Mouse (Mus musculus) small intestine, adult 2 months (tissue): ENCODE results near the gene Atg5. TPM values are rescaled to one million over a fixed set of nuclear protein-coding genes. Genes with fewer than 3 reads are reported as not detected.
A peak's percentile ranks its signal among the peaks of the same experiment; 100 is the strongest.
"Not testable (repeated sequence)": the region's sequence is repeated elsewhere in the genome, so short reads cannot be mapped to it uniquely, and the experiment has no call there.

ENCODE experiments used
- H3K27ac ChIP-seq: fragments of 200-500 bp; 2 replicates; pipeline ENCODE4 v1.5.1; 2012; ENCODE audit warnings: low read depth, low read length, control low read depth, inconsistent platforms; ENCODE audit not compliant: insufficient read depth
- H3K27me3 ChIP-seq: fragments of 200-500 bp; 2 replicates; pipeline ENCODE4 v1.6.1; 2012; ENCODE audit warnings: mild to moderate bottlenecking, moderate library complexity, low read length, inconsistent platforms; ENCODE audit not compliant: control insufficient read depth, insufficient read depth
- H3K36me3 ChIP-seq: fragments of 200-500 bp; 2 replicates; pipeline ENCODE4 v1.6.1; 2012; ENCODE audit warnings: mild to moderate bottlenecking, low read length, control low read depth, inconsistent platforms; ENCODE audit not compliant: control insufficient read depth, insufficient read depth
- H3K4me1 ChIP-seq: fragments of 200-500 bp; 2 replicates; pipeline ENCODE4 v1.6.1; 2012; ENCODE audit warnings: low read length, inconsistent platforms, mixed read lengths; ENCODE audit not compliant: control insufficient read depth, insufficient read depth, insufficient read length
- H3K4me3 ChIP-seq: fragments of 200-500 bp; 2 replicates; pipeline ENCODE4 v1.5.1; 2012; ENCODE audit warnings: low read depth, mild to moderate bottlenecking, control low read depth, inconsistent platforms, low read length, moderate library complexity
- CTCF ChIP-seq: fragments of 200-500 bp; IDR thresholded peaks from 2 replicates; pipeline ENCODE4 v1.5.1; 2012; ENCODE audit warnings: low read depth, mild to moderate bottlenecking, control low read depth, inconsistent platforms, low read length, moderate library complexity, mixed read lengths; ENCODE audit not compliant: insufficient replicate concordance, insufficient read length; ENCODE audit errors: extremely low read depth
- POLR2A ChIP-seq: fragments of 200-500 bp; IDR thresholded peaks from 2 replicates; pipeline ENCODE4 v1.6.1; 2012; ENCODE audit warnings: low read depth, mild to moderate bottlenecking, control low read depth, inconsistent platforms, low read length, moderate library complexity
- WGBS: fragments of 180-500 bp; shearing (Covaris S2); methylation state at CpG from one replicate; pipeline ENCODE4 v1.1.7; 2018; 5-methylcytosine and 5-hydroxymethylcytosine counted together
- polyA plus RNA-seq: library from polyadenylated mRNA; depleted of rRNA; stranded (reverse); fragments of >200 nt; gene quantifications from 2 replicates; pipeline ENCODE4 v1.2.3, GENCODE M21; 2012; rRNA removed

Atg5 gene
- 3.9 and 6.4 TPM in 2 replicates for polyA plus RNA-seq

DNA sequence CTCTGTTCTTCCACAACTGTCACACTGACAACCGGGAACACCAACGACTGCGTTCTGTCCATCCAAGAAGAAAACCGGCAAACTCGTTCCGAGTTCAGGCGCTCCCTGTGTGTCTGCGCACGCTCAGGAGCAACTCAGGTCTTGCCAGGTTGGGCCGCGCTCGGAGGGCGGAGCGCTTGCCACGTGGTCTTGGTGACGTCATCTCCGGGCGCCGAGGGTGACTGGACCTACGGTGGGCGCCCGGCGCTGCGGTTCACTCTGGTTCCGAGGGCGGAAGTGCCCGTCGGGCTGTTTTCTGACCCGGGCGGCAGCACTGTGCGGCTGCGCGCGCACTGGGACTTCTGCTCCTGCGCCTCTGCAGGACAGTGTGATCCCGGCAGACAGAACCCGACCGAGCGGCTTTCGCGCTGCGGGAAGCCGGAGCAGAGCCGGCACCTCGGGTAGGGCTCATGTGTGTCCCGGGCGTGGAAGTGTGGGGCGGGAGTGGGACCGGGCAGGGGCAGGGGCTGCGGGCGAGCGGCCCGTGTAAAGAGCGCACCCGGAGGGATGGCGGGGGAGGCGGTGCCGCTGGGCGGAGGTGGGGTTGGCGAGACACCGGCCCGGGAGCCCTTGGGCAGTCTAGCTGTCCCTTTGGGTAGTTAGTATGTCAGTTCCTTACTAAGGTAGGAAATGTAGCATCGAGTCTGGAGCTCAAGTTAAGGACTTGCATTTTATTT lies at the start of gene Atg5:
TSS of gene Atg5 (plus strand) at position 214 of the 716 bp plus-strand sequence.
- Histone ChIP-seq H3K36me3 (no peaks in the 10 kb centered on the region), H3K27me3 (no peaks in the 10 kb centered on the region), H3K4me3 (peak within 1 kb of the TSS; percentile 94), H3K27ac (peak within 1 kb of the TSS; percentile 75), H3K4me1 (peaks cover 8% of the 10 kb centered on the region)
- under 1% methylated on average over 63 of the region's 63 CpGs for WGBS
- TF ChIP-seq CTCF = peak; percentile 3; the same call in 1 of the 2 replicates
- TF ChIP-seq POLR2A = peak; percentile 75

DNA sequence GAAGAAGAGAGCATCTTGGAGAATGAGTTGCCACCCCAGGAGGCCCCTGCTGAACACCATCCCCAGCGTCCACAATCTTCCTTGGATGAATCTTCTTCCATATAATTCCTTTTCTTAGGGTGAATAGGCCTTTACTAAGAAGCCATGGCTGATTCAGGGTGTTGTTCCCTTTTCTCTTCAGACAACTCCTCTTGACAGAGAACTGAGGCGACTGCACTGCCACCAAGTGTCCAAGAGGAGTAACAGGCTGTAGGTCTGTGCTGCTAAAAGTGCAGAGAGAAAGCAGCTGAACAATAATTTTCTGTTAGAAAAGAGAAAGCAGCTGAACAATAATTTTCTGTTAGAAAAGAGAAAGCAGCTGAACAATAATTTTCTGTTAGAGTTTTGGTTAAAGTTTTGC lies 49.1 kb upstream of the Atg5 start:
- 9% methylated on average over 2 of the region's 2 CpGs for WGBS
- H3K36me3 ChIP-seq, H3K4me1 ChIP-seq, H3K27ac ChIP-seq, H3K27me3 ChIP-seq, H3K4me3 ChIP-seq: not testable (repeated sequence)

DNA sequence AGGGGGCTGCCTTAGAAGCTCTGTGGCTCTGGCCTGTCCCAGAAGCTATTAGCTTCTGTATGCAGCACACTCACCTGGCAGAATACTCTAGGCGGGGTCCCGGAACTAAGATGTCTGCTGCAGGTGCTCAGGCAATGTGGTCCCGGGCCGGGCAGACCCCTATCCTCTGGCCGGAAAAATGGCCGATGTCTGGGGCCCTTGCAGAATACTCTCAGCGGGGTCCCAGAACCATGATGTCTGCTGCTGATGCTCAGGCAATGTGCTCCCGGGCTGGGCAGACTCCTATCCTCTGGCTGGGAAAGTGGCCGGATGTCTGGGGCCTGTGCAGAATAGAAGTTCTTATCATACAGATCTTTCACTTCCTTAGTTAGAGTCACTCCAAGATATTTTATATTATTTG lies 43.8 kb upstream of the Atg5 start:
- H3K4me1 ChIP-seq = no peaks in the 10 kb centered on the region
- no peak overlapping the region for H3K4me3 ChIP-seq
- H3K36me3 ChIP-seq = no peaks in the 10 kb centered on the region
- 89% methylated on average over 9 of the region's 9 CpGs for WGBS
- TF ChIP-seq POLR2A (no peak), CTCF (no peak)
- no peak overlapping the region for H3K27ac ChIP-seq
- no peaks in the 10 kb centered on the region for H3K27me3 ChIP-seq

DNA sequence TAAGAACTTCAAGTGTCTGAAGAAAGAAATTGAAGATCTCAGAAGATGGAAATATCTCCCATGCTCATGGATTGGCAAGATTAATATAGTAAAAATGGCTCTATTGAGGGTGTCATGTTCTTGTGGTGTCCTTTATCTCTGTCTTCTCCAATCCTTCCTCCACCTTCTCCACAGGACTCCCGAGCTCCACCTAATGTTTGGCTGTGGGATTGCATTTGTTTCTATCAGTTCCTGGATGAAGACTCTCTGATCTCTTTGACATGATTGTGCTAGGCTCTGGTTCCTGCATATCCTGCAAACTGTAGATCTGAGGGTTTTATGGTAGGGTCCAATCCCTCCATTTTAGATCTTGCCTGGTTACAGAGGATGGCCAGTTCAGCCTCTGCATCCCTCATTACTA lies 34.8 kb upstream of the Atg5 start:
- not testable (repeated sequence) for H3K27ac ChIP-seq, H3K4me1 ChIP-seq, H3K36me3 ChIP-seq, H3K27me3 ChIP-seq, H3K4me3 ChIP-seq
- 0% methylated on average over 1 of the region's 1 CpGs for WGBS

DNA sequence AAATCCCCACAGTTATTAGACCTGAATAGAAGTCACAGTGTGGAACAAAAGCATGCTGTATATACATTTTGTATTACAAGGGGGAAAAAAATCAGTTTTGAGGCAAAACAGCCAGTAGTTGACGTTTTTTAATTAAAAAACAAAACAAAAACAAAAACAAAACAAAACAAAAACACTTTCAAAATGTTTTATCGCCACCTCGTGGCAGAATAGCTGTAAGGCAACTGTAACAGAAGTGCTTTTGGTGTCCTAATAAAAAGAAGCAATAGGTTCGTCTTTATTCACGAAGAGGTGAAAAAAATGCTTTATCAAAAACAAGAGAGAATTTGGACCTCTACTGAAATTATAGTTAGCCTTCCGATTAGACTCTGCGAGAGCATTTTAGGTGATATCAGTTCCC lies 32.9 kb upstream of the Atg5 start:
- H3K36me3 ChIP-seq, H3K27ac ChIP-seq, H3K27me3 ChIP-seq, H3K4me3 ChIP-seq, H3K4me1 ChIP-seq: not testable (repeated sequence)
- WGBS = 29% methylated on average over 7 of the region's 7 CpGs

DNA sequence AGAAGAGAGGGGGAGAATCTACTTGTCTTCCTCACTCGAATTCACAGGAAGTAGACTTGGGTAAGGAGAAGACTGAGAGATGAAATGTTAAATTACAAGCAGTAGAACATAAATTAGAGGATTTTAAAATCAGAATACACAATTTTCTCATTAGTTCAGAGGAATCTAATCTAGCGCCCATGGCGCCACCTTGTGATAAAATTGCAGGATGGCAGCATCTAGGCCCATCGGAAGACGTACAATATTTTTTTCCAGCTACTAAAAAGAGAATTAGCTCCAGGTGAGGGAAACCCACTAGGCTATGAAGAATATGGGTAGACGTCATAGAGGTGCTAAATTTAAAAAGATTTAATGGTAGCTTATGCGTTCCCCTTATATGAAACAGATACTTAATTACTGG lies 11.5 kb upstream of the Atg5 start:
- no peaks in the 10 kb centered on the region for H3K27me3 ChIP-seq
- WGBS = 65% methylated on average over 7 of the region's 7 CpGs
- no peak overlapping the region for H3K4me3 ChIP-seq
- TF ChIP-seq POLR2A (no peak), CTCF (no peak)
- no peaks in the 10 kb centered on the region for H3K36me3 ChIP-seq
- H3K4me1 ChIP-seq = no peaks in the 10 kb centered on the region
- H3K27ac ChIP-seq = no peak overlapping the region

DNA sequence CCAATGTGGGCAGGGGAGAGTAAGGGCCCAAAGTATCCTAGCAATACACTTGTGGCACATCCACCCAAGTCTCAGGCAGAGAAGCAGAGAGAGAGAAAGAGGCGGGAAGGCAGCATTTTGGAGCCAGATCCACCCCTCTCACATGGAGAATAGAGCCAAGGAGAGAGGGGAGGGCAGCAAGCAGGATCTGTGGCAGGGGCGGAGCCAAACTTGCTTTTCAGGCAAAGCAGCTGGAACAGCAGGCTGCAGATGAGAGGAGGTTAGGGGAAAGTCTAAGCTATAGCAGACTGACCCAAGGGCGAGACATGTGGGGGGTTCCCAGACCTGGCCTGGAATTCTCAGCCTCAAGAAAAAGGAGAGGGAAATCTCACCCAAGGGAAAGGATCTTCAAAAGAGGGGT lies 2.3 kb upstream of the Atg5 start:
- Histone ChIP-seq H3K27me3 (no peaks in the 10 kb centered on the region), H3K36me3 (no peaks in the 10 kb centered on the region), H3K4me1 (peaks cover 8% of the 10 kb centered on the region), H3K4me3 (no peak overlapping the region), H3K27ac (no peak overlapping the region)
- 82% methylated on average over 3 of the region's 3 CpGs for WGBS
- TF ChIP-seq CTCF (no peak), POLR2A (no peak)

DNA sequence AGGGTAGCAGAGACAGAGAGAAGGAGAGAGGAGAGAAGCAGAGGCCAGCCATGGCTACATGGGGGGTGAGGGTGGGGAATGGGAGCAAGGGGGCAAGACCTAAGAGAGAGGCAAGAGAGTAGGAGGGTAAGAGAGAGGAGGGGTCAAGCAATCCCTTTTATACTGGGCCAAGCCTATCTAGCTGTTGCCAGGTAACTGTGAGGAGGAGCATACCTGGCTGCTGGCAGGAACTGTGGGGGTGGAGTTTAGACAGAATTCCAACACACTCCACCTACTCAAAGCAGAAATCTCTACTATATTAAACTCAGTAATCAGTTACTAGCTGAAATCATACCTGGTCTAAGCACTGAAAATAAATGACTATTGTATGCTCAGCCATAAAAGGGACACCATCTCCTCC lies 1.6 kb upstream of the Atg5 start:
- Histone ChIP-seq H3K4me1 (peaks cover 8% of the 10 kb centered on the region), H3K36me3 (no peaks in the 10 kb centered on the region), H3K27me3 (no peaks in the 10 kb centered on the region), H3K27ac (no peak overlapping the region), H3K4me3 (no peak overlapping the region)
- TF ChIP-seq CTCF (no peak), POLR2A (no peak)
